Comparison of ENCODE assay signal across 10 mouse cellular contexts in genomic region chr7:82206787-82207186, GRCm38 (mm10). TPM values are rescaled to one million over a fixed set of nuclear protein-coding genes. Genes with fewer than 3 reads are reported as not detected.
DNase-seq lines count a peak whose midpoint lies in the region.
"Had no signal": no experiment of that assay in that cellular context is flagged by ENCODE, and none has a peak within 500 bp of the region (broad histone marks: within the 10 kb centered on the region; RNA-seq: fewer than 3 reads in every experiment).

No protein-coding gene starts in this region.

- intact Hi-C loops in left cerebral cortex, postnatal 4 days (cut with DNase I): no loop called here

- peak; percentile 8 for DNase-seq in gastrocnemius, adult 18-20 months (ENCODE audit: low spot score)
- no peak for DNase-seq in gastrocnemius, postnatal 25 days
- DNase-seq in left cerebral cortex, postnatal 4 days: peak; percentile 28
- no peak for DNase-seq in left cerebral cortex, adult 8-10 months (ENCODE audit: low spot score in 2 of 2)
- DNase-seq in cerebellum, postnatal 36 days: peak; percentile 84
- DNase-seq in c-Kit-positive CD71-positive TER-119-positive erythroid progenitor cells, embryonic 14.5 days (ENCODE audit: low spot score): no peak
- no peak for DNase-seq in lung, postnatal 10 days
- DNase-seq: adrenal gland, postnatal 10 days; right cerebral cortex, postnatal 4 days; thymus, postnatal 25 days had no signal

RNA-seq across cellular contexts. Expression of gene Sh3gl3, which starts 33.1 kb away (rescaled TPM):
- total RNA-seq in gastrocnemius, adult 18-20 months (2021): under 1 TPM; 0.27 to 0.31 TPM
- under 1 TPM; 0.67 to 0.95 TPM for total RNA-seq in gastrocnemius, postnatal 25 days (2021)
- 10 to 100 TPM; 64.2 to 67.2 TPM for total RNA-seq in left cerebral cortex, postnatal 4 days (2021)
- 10 to 100 TPM; 50.3 to 59.5 (median 55.5) TPM for total RNA-seq in left cerebral cortex, adult 8-10 months (2022)

Comparison
In these comparisons a context has a peak if more than half of its experiments do, and no peak if none do; other contexts are left out.
1. DNase-seq: peak in gastrocnemius, adult 18-20 months (single experiment), left cerebral cortex, postnatal 4 days (single experiment) and cerebellum, postnatal 36 days (2 of 2); none in gastrocnemius, postnatal 25 days (single experiment), left cerebral cortex, adult 8-10 months (0 of 2), c-Kit-positive CD71-positive TER-119-positive erythroid progenitor cells, embryonic 14.5 days (single experiment) and lung, postnatal 10 days (single experiment).
2. RNA of gene Sh3gl3, which starts 33.1 kb away (total RNA-seq): 64.2 to 67.2 TPM in left cerebral cortex, postnatal 4 days and 50.3 to 59.5 TPM in left cerebral cortex, adult 8-10 months; 0.67 to 0.95 TPM in gastrocnemius, postnatal 25 days and 0.27 to 0.31 TPM in gastrocnemius, adult 18-20 months; every median in the first group is over 10 times any median in the second.